Mouse (Mus musculus): Measurements from ENCODE around the gene Shq1. TPM values are rescaled to one million over a fixed set of nuclear protein-coding genes. Genes with fewer than 3 reads are reported as not detected.

Gene Shq1
- total RNA-seq, 2 experiments from 2014 or later = 2.5 to 3.5 TPM

DNA sequence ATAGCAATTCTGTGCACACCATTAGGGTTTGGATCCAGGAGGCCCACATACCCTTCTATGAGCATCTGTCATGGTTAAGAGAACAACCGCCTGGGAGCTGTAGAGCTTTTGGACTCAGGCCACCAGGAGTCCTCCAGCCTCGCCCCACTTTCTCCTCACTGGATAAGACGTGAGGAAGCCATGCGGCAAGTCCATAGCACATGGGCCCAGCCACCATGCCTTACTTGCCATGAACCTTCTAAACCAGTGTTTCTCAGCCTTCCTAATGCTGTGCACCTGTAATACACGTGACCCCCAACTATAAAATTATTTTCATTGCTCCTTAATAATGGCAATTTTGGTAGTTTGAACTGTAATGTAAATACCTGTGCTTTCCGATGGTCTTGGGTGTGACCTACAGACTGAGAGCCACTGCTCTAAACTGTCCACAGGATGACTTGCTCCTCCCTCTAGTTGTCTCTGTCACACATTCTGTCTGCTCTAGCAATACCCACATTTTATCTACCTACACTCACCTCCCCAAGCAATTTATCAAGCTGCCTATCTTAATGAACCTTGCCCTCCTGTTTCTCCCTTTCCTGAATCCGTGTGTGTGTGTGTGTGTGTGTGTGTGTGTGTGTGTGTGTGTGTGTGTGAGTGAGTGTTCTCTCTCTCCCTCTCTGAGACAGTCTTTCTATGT is 59.9 kb downstream of the Shq1 start:
- DNase-seq = no peak
- intact Hi-C loops (cut with DNase I) = loop anchor here (2.0 kb wide), 1 partner anchor 34 kb away; no protein-coding TSS in a partner anchor

DNA sequence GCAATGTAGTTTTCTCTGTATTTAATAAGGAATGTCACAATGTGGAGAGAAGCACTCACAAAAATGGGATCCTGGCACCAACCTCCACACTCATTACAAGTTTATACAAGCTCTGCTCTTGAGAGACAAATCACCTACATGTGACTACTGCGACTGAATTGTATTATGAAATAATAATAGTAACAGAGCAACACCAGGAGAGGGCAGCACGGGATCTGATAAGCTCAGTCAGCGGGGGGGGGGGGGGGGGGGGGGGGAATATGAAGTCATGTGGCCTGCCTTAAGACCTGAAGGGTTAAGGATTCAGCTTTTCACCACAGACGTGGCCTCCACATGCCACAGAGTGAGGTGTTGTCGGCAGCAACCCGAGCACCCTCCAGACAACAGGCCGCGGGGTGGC is 60.8 kb downstream of the Shq1 start:
- intact Hi-C loops (cut with DNase I) = loop anchor here (2.0 kb wide), 1 partner anchor 35 kb away; no protein-coding TSS in a partner anchor
- no peak for DNase-seq

DNA sequence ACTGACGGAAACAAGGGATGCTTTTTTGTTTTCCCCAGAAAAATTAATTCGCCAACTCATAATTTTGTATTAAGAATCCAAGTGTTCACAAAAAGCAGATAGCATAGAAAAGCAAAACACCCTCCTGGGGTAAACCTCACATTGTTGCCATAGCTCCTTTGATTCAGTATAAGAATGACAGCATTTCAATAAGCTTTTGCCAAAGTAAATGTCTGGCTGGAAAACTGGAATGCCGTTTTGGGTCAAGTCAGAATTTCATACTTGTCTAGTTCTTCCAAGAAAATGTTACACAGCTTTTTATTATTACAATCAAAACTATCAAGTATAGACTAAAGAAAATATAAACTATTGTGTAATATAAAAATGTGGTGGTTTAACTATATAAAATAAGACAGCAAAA is 61.7 kb downstream of the Shq1 start:
- no peak for DNase-seq
- intact Hi-C loops (cut with DNase I) = no loop called here

DNA sequence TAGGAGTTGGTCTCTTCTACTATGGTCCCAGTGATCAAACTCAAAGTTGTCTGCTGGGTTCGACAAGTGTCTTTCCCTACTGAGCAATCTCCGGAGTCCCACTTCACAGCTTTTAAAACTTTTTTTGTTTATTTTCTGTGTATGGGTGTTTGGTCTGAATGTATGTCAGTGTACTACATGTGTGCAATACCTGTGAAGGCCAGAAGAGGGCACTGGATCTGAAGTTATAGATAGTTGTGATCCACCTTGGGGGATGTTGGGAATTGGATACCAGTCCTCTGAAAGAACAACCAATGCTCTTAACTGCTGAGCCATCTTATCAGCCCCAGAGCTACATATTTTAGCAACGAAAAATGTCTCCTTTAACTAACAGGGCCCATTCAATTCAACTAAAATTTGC is 62.5 kb downstream of the Shq1 start:
- DNase-seq = peak; percentile 8 to 20
- intact Hi-C loops (cut with DNase I) = no loop called here

DNA sequence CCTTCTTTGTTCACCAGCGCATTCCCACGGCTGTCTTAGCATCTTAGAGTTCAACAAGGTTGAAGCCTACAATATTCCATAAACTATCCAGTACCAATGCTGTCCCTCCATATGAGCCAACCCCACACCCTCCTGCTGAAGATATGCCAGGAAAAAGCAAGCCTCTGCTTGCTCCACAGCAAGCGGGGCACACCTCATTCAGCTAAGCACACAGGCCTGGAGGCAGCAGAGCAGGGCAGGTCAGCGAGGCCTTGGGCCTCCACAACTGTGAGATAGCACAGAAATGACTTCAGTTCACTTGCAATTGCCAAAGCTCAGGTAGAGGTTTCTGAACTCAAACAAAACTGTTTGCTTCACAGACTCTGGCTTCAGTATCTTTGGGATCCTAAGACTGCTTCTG is 64.2 kb downstream of the Shq1 start:
- intact Hi-C loops (cut with DNase I) = no loop called here
- no peak for DNase-seq

DNA sequence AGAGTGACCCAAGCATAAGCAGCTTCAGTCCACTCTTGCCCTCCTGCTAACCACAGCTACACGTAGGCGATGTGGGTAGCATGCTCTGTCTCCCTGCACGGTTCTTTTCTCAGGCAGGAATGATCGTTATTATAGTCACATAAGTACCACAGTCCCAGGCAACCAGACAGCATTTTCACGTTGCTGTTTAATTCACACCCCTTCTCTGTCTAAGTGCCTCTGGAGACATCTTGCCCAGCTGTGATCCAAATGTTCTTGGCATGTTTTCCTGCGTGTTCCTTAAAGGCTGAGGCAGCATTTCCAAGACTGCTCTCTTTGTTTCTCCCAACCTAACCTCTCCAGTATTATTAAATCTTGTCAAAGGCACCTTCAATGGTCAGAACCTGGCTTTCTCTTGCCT is 67.3 kb downstream of the Shq1 start:
- intact Hi-C loops (cut with DNase I) = no loop called here
- peak in 1 of 2 experiments; percentile 4 for DNase-seq

DNA sequence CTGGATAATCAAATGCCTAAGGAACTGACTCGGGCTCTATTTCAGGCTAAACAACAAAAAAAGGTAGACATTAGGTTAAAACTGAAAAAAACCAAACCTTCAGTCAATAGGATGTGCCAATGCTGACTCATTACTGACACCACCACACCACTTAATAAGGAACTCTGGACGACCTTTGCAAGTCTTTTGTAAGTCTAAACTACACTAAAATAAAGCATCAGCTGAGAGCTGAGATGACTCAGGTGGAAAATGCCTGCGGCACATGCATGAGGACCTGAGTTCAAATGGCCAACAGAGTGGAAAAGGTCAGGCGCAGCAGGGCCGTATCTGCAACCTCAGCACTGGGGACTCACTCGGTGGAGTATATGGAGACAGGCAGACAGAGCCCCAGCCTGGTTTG is 69.3 kb downstream of the Shq1 start:
- DNase-seq = no peak
- intact Hi-C loops (cut with DNase I) = no loop called here

DNA sequence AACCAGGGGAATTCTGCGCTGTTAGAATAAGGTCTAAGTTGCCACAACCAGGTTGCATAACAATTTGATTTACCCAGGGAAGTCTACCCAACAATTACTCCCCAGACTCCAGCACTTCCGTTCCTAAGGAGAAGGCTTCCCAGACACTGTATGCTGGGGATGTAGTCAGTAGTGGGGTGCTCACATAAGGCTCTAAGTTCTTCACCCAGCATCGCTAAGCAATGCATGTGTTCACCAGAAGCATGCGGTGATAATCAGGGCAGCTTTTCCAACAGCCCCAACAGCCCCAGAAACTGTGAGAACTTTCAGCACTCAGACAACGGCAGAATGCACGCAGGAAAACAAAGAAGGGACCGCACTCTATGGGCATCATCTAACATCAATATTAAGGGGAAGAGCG is 77.1 kb downstream of the Shq1 start:
- intact Hi-C loops (cut with DNase I) = no loop called here
- no peak for DNase-seq

DNA sequence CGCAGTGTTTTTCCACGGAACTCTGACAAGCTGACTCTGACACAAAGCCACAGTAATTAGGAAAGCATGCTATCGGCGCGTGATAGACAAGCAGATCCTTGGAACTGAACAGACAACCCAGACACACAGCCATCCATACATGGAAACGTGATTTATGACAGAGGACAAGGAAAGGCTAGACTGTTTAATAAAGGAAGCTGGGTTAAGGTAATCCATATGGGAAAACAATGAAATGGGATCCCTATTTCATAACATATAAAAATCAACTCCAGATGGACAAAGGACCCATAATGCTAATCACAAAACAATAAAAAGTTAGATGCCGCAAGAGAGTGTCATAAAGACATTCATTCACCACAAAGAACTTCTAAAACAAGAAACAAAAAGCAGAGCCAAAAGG is 78.0 kb downstream of the Shq1 start:
- no peak for DNase-seq
- intact Hi-C loops (cut with DNase I) = no loop called here

DNA sequence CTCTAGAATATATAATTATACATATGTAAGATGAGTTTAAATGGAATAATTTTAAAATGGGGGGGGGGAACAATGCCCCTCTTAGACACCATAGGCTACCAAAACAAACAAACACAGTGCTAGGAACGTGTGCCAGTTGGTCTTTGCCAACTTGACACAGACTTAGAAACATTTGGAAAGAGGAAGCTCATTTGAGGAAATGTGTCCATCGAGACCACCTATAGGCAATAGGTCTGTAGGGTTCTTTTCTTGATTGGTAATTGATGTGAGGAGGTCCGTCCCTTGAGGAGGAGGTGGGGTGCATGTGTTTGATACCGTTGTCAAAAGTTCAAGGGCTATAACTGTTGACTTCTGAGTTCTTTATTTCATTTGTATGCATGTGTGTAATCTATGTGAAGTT is 80.4 kb downstream of the Shq1 start:
- intact Hi-C loops (cut with DNase I) = no loop called here
- DNase-seq = no peak

DNA sequence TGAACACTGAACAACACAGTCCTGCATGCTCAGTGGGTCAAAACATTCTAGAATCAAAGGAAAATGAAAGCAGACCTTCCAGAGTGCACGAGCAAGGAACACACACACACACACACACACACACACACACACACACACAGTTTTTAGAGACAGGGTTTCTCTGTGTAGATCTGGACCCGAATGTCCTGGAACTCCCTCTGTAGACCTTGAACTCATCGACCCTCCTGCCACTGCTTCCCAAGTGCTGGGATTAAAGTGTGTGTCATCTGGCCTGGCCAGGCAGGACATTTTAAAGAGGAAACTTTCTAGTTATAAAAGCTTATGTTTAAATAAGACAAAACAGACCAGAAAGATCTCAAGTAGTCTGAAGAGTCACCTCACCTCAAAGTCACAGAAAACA is 82.1 kb downstream of the Shq1 start:
- DNase-seq = no peak
- intact Hi-C loops (cut with DNase I) = no loop called here

DNA sequence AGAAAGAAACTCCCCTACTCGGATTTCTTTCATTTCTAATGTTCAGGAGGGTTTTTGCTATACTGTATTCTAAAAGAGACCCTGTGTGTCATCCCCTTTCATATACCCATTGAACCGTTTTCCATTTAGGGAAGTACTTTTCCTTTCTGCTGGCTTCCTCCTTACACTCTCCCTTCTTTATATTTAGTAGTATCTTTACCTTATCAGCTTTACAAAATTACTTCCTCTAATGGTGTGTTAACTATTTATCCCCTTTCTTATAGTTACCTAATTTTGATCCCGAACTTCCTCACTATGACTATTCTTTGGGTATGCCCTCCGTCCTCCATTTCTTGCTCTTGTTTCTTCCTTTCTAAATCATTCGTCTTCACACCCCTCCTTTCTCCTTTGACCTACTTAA is 84.2 kb downstream of the Shq1 start:
- intact Hi-C loops (cut with DNase I) = no loop called here
- no peak for DNase-seq

DNA sequence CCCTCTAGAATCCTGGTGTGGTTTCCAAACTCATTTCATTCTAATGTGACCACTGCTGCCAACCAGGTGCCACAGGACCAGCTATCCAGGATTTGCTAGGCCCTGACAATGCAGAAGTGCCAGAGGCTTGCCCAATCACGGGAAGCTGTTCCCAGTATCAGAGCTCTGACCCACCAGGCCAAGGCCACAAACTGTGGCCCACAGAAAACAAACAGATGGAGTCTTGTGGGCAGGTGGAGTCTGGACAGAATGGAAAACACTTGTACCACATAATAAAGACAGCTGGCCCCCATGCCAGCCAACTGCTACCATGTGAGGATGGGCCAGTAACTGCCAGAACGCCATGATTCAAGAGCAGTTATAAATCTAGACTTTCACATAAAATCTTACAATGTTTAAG is 89.0 kb downstream of the Shq1 start:
- DNase-seq = no peak
- intact Hi-C loops (cut with DNase I) = no loop called here

DNA sequence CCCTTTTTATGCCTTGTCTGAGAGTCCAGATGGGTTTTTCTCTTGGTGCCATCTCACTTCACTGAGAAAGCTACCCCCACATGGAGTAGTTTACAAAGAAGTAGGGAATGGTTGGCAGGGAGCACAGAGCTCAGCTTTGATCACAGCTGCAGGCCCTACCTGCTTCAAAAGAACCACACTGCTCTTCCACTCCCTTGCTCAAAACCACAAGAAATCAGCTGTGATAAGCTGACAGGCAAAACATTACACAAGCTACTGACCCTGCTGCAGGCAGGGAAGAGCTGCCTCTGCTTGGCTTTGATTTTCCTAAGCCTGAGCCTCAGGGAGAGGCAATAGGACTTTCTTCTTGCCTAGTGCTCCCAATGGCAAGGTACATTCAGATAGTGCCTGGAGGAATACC is 89.9 kb downstream of the Shq1 start:
- intact Hi-C loops (cut with DNase I) = no loop called here
- DNase-seq = no peak

DNA sequence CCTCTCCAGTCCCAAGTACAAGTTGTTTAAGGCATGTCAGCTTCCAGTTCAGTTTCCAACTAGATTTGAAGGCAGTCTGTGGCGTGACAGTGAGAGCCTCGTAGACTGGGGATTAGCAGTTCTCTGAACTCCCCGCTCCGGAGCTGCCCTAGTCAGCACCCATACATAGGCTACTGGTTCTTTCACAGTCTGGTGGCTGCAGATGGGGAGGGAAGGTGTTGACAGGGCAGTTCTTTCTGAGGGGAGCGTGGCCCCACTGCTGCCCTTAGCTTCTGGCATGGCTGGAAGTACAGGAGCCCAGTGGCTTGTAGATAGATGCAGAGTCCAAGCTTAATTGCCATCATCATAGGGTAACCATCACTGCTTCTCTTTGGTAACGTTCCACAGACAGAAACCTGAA is 93.4 kb downstream of the Shq1 start:
- DNase-seq = no peak
- intact Hi-C loops (cut with DNase I) = no loop called here

DNA sequence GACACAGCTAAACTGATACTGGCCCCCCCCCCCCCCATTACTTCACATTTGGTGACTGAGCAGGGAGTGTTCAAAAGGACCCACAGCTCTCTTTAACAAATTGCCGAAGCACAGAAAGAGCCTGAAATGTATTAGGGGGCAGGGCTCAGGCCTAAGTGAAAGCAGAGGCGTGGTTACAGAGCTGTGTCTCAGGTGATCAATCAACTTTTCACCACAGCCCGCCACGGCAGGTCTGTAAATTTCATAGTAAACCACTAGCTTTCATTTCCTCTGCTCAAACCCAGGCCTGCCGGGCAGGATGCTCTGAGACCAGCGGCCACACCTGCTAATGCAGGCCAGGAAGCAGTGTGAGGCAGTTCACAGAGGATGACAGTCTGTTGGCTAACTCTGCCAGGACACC is 94.8 kb downstream of the Shq1 start:
- intact Hi-C loops (cut with DNase I) = no loop called here
- no peak for DNase-seq

DNA sequence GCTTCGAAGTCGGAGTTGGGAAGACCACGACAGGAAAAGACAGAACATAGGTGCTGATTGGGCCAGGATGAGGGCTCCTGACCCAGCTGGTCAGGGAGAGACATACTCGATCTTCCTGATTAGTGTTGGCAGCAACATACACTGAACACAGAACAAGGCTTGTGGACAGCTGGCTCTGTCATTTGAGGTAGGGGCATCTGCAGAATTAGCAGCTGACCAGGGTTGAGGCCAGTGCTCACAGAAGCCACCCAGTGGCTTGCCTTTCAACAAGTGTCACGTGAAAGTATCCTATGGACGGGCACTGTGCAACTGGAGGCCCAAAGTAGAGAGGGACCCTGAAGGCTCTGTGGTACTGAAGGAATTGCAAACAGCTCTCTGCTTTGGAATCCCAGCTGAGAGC is 104.2 kb downstream of the Shq1 start:
- no peak for DNase-seq
- intact Hi-C loops (cut with DNase I) = no loop called here

DNA sequence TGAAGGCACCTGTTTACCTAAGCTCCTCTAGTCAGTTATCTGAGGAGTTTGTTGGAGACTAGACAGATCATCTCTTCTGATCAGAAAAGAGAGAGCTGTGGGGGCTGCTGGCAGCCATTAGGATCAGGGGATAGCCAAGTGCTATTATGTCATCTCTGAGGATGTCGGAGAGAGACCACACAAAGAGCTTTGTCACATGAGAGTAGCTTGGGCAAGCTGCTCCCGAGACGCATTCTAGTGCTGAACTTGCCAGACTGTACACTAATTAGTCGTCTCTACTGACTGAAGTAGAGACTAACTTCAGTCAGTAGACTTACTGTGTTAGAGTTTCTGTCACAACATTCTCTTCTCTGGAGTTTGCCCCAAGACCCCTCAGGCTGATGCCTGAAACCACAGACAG is 106.4 kb downstream of the Shq1 start:
- intact Hi-C loops (cut with DNase I) = no loop called here

DNA sequence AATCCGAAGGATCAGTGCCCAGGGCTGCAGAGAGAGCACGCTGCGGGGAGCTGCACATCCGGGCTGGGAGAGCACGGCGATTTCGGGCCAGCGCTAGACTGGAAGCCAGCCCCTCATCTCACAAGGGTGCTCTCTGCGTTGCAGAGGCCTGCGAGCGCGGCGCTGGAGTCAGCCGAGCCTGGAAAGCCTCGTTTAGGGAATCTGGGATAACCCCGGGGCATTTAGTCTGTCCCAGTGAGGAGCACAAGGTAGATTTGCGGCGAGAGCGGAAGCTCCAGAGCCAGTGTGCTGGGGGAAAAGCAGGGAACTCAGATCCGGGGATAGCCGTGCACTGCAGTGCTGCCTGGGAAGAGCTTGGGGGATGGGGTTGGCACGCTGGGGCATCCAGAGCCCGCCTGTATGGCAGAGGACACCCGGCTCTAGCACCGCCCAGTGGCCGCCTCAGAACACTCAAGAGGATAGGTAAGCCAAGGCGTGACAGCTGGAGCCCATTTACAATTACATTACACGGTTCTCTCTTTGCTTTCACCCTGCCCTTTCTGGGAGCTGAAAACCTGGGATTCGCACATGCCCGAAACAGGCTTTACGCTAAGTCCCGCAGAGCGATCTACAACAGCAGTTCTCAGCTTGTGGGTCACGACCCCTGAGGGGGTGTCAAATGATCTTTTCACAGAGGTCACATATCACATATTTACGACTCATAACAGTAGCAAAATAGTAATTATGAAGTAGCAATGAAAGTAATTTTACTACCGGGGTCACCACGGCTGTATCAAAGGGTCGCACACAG is 107.2 kb downstream of the Shq1 start:
- intact Hi-C loops (cut with DNase I) = no loop called here
- DNase-seq = peak; percentile 53 to 60

More for the DNA sequence above, 106.4 kb downstream of the Shq1 start:
- no peak for DNase-seq

DNA sequence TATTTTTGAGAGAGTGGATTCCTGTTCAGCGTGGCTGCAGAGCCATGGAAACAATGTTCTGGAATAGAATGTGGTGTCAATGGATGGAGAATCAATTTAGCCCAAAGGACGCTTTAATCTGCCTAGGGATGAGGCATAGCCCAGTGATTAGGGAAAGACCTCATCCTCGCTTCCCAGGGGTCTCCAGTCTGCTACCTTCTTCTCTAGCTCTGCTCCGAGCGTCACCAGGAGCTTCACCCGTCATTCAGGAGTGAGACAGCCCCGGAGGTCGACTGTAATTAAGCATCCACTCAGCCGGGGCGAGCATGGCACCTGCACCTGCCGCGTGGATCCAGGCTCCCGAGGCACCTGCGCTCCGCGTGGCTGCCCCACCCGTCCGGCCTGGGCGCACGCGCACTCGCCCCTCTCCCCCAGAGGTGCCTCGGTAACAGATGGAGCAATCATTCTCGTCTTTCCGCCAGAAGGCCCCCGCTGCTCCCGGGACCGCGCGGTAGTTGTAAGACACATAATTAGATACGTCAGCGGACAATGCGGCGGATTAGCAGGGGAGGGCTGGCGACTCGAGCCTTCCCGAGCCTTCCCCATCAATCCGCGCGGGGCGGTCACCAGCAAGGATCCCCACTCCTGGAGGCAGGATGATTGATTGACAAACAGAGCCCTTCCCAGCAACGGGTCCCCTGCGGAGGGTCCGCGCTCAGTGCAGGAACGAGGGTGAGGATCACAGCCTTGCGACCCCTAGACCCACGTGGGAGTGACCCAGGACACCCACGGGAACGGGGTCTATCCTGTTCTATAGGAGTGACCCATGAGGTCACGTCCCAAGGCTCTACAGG is 108.0 kb downstream of the Shq1 start:
- DNase-seq = peak; percentile 12 to 13

DNA sequence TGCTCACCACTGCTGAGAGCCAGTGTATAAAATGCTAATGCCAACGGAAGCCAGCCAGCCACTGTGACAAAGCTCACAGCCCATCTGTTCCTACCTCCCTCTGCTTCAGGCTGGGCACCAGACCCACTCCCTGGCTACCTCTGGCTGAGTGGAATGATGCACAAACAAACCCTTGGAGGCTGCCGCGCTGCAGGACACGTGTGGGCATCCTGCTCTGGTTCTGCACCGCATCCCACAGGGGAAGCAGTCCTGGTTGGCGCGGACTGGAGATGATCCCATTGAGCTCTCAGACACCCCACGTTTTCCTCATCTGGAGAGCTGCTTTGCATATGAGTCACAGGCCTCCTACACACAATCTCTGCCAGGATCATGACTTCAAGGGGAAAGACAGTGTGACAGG is 112.9 kb downstream of the Shq1 start:
- DNase-seq = no peak
- intact Hi-C loops (cut with DNase I) = no loop called here

More for the DNA sequence above, 108.0 kb downstream of the Shq1 start:
- intact Hi-C loops (cut with DNase I) = no loop called here
